Mouse (Mus musculus) brain, embryonic 14.5 days (tissue): ENCODE results near the gene Rps6kb1.

Experiments
- CTCF ChIP-seq: fragments of 200-500 bp; IDR thresholded peaks from 2 replicates; pipeline ENCODE4 v1.5.1; 2012; ENCODE audit warnings: inconsistent platforms, mild to moderate bottlenecking, moderate library complexity, borderline replicate concordance; ENCODE audit not compliant: insufficient read depth, insufficient read length; ENCODE audit errors: extremely low read depth
- POLR2A ChIP-seq: fragments of 200-500 bp; IDR thresholded peaks from 2 replicates; pipeline ENCODE4 v1.6.1; 2012; ENCODE audit warnings: mild to moderate bottlenecking, inconsistent platforms, borderline replicate concordance; ENCODE audit not compliant: poor library complexity, insufficient read depth, insufficient read length, severe bottlenecking; ENCODE audit errors: extremely low read depth

- TF ChIP-seq CTCF: no peak
- no peak for TF ChIP-seq POLR2A
These were observed 4.7 kb downstream of the Rps6kb1 start for GRCm38 (mm10) chr11:86539716-86540475.
